Mouse (Mus musculus) brain, embryonic 18.5 days (tissue): ENCODE data around the gene Mecom.

Source experiments
- DNase-seq: peaks from one replicate; pipeline ENCODE4 v3.0.0-alpha.2; 2012; ENCODE audit warnings: low read depth, low spot score

Gene Mecom

GRCm38 (mm10) chr3:30019411-30019810 is 528.4 kb downstream of the Mecom start:
- no peak for DNase-seq

GRCm38 (mm10) chr3:30018202-30018601 is 529.6 kb downstream of the Mecom start:
- no peak for DNase-seq

GRCm38 (mm10) chr3:30016766-30017165 is 531.0 kb downstream of the Mecom start:
- no peak for DNase-seq

GRCm38 (mm10) chr3:30014962-30015660 is 532.7 kb downstream of the Mecom start:
- no peak for DNase-seq

GRCm38 (mm10) chr3:30014279-30014678 is 533.5 kb downstream of the Mecom start:
- no peak for DNase-seq

GRCm38 (mm10) chr3:30013416-30013815 is 534.4 kb downstream of the Mecom start:
- DNase-seq, result no peak

- no peak for DNase-seq
These were observed 535.0 kb downstream of the Mecom start for GRCm38 (mm10) chr3:30012666-30013365.

- DNase-seq, result no peak
These were observed 535.7 kb downstream of the Mecom start for GRCm38 (mm10) chr3:30012150-30012549.

GRCm38 (mm10) chr3:30011712-30012111 is 536.1 kb downstream of the Mecom start:
- no peak for DNase-seq

- DNase-seq, result no peak
These were observed 536.9 kb downstream of the Mecom start for GRCm38 (mm10) chr3:30010889-30011288.

GRCm38 (mm10) chr3:30009596-30009995 is 538.2 kb downstream of the Mecom start:
- no peak for DNase-seq

GRCm38 (mm10) chr3:30004888-30005405 is 542.9 kb downstream of the Mecom start:
- no peak for DNase-seq

- DNase-seq, result no peak
These were observed 547.5 kb downstream of the Mecom start for GRCm38 (mm10) chr3:30000260-30000659.

- no peak for DNase-seq
These were observed 548.8 kb downstream of the Mecom start for GRCm38 (mm10) chr3:29999035-29999434.

GRCm38 (mm10) chr3:29997068-29997467 is 550.7 kb downstream of the Mecom start:
- DNase-seq, result no peak

GRCm38 (mm10) chr3:29993346-29993745 is 554.5 kb downstream of the Mecom start:
- no peak for DNase-seq

GRCm38 (mm10) chr3:29991523-29991922 is 556.3 kb downstream of the Mecom start:
- DNase-seq, result no peak

- no peak for DNase-seq
These were observed 563.4 kb downstream of the Mecom start for GRCm38 (mm10) chr3:29984431-29984830.

- DNase-seq, result no peak
These were observed 566.4 kb downstream of the Mecom start for GRCm38 (mm10) chr3:29981259-29981910.

GRCm38 (mm10) chr3:29980531-29980930 is 567.3 kb downstream of the Mecom start:
- DNase-seq, result no peak

- no peak for DNase-seq
These were observed 571.2 kb downstream of the Mecom start for GRCm38 (mm10) chr3:29976580-29976979.

- DNase-seq, result no peak
These were observed 579.3 kb downstream of the Mecom start for GRCm38 (mm10) chr3:29968433-29968949.
